Mouse (Mus musculus) megakaryocyte-erythroid progenitor cell, adult 5 weeks (primary cell): ENCODE measurements around the gene Anpep. TPM values are rescaled to one million over a fixed set of nuclear protein-coding genes. Genes with fewer than 3 reads are reported as not detected.

Experiments used
- polyA plus RNA-seq: library from polyadenylated mRNA; stranded (reverse); fragments of >175 nt; gene quantifications from 2 replicates; pipeline ENCODE4 v1.2.3, GENCODE M21; 2012

Gene Anpep
- polyA plus RNA-seq: 1.4 and 2.1 TPM in 2 replicates

GRCm38 (mm10) chr7:79860811-79861210 lies at the start of gene Anpep:
Gene Anpep, minus strand, starts transcription at chr7:79861059.

GRCm38 (mm10) chr7:79810611-79811506 lies 50.0 kb downstream of the Anpep start, which contains the start of gene Mesp2:
Gene Mesp2, plus strand, starts transcription at chr7:79810727.

GRCm38 (mm10) chr7:79793688-79794087 lies 67.2 kb downstream of the Anpep start, which contains the start of gene Mesp1:
Gene Mesp1, minus strand, starts transcription at chr7:79793788.

Other genes starting within 250 kb of the Anpep start
- gene Rhcg, start 243.4 kb downstream of the Anpep start, polyA plus RNA-seq: 1.5 and 2.1 TPM in 2 replicates
- gene Ticrr, start 200.9 kb downstream of the Anpep start, polyA plus RNA-seq: 8.0 and 9.9 TPM in 2 replicates
- gene Kif7, start 145.3 kb downstream of the Anpep start, polyA plus RNA-seq: 2.7 and 5.9 TPM in 2 replicates
- gene Plin1, start 128.2 kb downstream of the Anpep start, polyA plus RNA-seq: not detected in 2 replicates
- 2.0 and 2.3 TPM in 2 replicates for gene Pex11a, start 117.9 kb downstream of the Anpep start, polyA plus RNA-seq
- gene Wdr93, start 117.9 kb downstream of the Anpep start, polyA plus RNA-seq: 0.03 TPM in 1 of 2 replicates, not detected in the other
- not detected in 2 replicates for gene Mesp1, start 67.3 kb downstream of the Anpep start, polyA plus RNA-seq
- gene Mesp2, start 50.3 kb downstream of the Anpep start, polyA plus RNA-seq: 0.15 and 0.32 TPM in 2 replicates
- gene Ap3s2, start 59.6 kb upstream of the Anpep start, polyA plus RNA-seq: 6.3 and 6.4 TPM in 2 replicates
- 0.21 TPM in 1 of 2 replicates, not detected in the other for gene Arpin, start 74.3 kb upstream of the Anpep start, polyA plus RNA-seq
- 62.6 and 85.4 TPM in 2 replicates for gene Zfp710, start 163.8 kb upstream of the Anpep start, polyA plus RNA-seq